Mouse (Mus musculus): ENCODE data around the gene Morn5. TPM values are rescaled to one million over a fixed set of nuclear protein-coding genes. Genes with fewer than 3 reads are reported as not detected.

Gene Morn5
- total RNA-seq, 2 experiments from 2014 or later: not detected

DNA sequence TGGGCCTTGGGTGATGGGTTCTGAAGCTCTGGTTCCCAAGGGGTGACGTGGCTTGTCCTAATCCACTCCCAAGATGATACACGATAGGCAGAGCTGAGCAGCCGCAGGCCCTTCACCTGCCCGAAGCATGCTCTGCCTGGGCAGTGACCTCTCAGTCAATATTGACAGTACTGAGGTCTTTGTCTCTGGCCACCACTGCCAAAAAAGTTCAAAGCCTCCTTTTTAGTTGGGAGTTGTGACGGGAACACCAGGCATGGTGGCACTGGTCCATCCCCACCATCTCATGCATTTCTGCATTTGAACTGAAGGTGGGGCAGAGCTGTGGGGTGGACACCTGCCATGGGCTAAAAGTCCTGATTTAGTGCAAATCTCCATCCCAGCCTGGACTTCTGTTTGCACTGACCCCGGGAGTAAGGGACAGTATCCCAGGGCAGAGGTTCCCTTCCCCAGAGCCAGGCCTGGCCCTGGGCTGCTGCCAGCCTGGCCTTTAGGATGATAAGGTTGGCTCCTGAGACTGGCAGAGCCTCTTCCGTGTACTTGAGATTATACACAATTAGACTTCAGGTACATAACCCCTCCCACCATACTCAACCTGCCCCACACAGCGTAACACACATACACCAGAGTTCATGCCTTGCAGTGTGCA is 22.5 kb downstream of the Morn5 start:
- DNase-seq: no peak

DNA sequence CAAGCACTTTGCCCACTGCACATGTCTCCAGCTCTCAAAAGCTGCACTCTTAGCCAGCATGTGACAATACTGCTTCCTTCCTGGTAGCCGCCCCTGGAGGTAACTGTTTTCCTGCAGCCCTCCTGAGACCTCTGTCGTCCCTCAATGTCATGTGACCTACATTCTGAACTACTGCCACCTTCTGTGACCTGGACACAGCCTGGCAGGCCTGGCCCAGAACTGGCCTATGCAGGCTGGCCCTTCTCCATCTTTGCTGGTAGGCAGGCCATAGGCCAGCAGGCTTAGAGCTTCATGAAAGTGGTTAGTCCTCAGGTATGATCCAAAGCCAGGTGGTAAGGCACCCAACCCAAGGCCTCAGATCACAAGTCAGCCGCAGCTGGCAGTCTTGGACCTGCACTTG is 24.5 kb downstream of the Morn5 start:
- peak; percentile 65 for DNase-seq

DNA sequence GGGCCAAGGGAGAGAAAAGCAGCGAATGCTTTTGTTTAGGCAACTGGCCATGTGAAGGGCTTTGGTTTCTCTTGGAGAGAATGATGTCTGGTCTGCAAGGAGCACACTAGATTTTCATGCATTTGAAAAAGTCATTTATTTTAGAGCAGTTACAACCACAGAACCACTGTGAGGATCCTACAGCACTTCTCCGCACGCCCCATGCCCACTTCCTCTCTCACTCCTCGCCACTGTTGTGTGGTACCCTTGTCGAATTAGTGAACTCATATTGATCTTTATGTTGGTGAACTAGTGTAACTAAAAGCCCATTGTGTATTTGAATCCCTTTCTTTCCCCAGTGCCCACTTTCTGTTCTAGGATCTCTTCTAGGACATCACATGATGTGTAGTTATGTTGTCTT is 26.0 kb downstream of the Morn5 start:
- DNase-seq: no peak

DNA sequence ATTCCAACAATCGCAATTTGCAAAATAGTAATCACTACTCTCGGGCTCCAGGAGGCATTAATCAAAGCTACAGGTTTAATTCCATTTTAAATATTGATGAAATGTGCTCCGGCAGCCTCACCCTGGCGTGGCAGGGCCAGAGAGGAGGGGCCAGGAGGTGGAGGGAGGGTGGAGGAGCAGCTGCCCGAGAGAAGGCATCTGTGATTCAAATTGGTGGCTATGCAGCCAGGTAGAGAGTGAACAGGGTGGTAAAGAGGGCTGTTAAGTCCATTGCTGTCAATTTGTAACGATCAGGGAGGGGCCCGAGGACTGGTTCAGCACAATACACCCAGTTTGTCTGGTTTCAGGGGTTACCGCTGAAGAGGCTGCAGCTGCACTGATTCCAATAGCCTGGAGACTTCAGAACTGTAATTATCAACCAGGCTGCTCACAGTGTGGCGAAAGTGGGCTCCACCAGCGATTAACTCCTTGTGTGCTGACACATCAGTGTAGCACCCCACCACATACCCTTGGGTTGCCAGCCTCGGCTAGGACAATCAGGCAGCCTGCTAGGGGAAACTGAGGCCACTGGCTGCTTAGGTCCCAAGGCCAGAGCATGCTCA is 28.0 kb downstream of the Morn5 start:
- DNase-seq: no peak

DNA sequence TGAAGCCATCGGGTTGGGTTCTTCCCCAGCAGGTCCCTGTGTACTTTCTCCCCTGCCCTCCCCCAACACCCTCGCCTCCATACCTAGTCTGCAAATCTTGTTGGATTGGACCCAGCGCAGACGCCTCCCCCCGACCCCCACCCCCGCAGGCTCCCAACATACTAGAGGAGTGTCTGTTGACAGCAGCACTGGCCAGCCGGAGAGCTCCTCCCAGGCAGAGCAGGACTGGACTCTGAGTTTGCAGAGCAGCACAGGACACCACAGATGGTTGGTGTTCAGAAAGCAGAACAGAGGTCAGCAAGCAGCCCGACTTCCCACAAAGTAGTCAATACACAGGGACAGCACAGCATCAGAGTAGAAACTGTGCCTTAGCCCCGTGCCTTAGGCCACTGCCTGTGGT is 32.2 kb downstream of the Morn5 start:
- peak; percentile 31 for DNase-seq

DNA sequence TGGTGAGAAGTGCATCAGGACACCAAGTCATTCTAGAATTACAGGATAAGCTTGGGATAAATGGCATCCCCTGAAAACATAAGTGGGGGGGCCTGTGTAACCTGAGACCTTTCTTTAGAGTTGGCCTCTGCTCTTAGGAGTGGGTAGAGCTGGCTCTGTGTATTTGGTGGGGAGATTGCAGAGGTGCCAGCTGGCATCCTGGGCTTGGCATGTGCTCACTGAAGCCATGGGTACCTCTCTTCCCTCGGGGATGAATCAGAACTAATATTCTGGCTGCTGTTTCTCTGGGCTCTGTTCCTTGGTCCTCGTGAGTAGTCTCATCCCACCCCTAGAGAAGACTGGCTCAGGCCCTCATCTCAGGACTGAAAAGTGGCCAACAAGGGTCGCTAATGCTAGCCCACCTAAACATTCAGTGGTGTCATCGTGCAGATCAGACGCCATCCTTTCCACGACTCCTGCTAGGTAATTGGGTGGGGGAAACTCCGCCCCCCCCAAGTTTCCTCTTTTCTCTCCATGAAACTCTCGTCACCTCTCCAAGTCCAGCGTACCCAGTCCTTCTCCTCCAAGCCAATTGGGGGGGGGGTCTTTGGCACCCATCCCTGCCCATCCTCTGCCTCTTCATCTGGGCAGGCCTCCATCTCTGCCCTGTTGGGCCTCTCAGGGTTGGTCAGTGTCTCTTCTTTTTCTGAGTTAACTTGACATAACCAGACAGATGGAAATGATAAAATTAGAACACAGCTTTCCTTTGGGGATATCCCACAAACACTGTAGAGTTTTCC is 33.7 kb downstream of the Morn5 start:
- DNase-seq: peak; percentile 52

DNA sequence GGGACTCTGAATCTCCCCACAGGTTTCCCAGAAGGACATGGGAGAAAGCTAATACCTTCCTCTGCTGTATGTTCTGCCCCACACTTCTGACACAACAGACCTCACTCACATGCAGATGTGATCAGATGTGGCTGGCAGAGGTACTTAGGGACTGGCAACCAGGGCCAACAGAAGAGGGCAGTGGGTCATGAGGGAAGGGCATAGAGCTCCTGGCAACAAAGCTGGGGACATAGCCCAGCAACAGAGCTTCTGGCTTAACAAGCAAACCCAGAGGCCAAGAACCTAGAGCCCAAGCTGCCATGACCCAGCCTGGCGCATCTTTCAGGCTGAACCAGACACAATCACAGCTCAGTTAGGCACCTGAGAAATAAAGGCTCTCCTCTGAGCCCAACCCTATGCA is 35.8 kb downstream of the Morn5 start:
- DNase-seq: peak; percentile 33

DNA sequence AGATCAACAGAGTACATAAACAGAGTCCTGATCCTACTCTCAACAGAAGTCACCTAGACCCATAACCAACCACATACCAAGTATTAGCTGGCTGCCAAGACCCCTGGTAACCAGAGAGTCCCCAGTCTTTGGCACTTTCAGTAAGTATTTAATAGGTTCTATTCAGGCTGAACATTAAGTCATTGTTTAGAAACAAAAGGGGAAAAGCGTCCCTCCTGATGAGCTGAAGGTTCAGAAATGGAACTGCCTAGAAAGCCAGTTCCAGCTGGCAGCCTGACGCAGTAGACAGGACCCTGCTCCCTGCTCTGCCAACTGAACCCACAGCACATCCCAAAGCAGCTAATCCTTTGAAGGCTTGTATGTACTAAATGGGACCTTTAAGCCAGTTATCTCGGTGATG is 39.9 kb downstream of the Morn5 start:
- no peak for DNase-seq

DNA sequence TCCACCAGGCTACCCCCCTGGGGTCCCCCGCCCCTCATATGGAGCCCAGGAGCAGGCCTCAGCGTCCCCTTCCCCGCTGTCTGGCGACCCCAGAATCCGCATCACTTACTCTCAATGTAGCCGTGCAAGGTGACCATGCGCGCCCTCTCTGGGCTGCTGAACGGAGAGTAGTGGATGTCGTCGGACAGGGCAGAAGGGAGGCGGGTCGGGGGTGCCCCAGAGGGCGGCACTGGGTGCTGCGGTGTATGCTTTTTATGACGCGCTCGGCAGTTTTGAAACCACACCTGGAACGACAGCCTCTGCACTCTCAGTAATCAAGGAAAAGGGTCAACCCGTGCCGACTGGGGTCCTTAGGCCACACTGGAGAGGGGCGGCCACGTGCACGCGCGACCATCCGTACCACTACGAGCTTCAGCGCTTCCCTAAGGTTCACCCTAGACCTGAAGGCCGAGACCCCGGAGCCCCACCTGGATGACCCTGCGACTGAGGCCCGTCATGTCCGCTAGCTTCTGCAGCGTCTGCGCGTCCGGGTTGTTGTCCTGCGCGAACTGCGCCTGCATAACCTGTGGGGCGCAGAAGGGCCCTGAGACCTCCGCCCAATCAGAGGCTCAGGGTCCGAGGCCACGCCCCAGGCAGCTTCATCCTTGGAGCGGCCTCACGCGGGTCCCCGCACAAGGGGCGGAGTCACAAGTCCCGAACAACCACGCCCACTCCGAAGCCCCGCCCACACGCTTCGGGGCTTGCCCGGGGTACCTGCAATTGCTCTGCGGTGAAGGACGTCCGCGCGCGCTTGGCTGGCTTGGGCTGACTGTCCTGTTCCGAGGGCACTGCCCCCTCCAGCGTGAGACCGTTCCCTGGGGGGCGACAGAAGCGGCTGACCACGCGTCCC is 41.8 kb downstream of the Morn5 start:
- DNase-seq: peak; percentile 77

DNA sequence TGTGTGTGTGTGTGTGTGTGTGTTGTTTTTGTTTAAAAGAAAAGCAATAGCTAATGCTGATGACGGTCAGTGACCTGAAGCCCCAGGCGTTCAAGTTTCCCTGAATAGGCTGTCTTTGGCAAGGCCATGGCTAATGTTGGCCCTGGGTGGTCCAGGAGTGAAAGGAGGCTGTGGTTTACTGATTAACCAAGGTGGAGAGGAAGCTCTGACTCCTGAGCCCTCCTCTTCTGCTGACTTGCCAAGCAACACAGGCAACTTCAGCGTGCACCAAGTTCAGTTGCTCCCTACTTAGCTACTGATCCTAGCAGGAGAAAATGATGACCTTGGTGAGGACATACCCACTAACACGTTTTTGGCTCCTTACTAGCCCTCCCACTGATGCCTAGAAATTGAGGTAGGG is 43.5 kb downstream of the Morn5 start:
- DNase-seq: no peak

DNA sequence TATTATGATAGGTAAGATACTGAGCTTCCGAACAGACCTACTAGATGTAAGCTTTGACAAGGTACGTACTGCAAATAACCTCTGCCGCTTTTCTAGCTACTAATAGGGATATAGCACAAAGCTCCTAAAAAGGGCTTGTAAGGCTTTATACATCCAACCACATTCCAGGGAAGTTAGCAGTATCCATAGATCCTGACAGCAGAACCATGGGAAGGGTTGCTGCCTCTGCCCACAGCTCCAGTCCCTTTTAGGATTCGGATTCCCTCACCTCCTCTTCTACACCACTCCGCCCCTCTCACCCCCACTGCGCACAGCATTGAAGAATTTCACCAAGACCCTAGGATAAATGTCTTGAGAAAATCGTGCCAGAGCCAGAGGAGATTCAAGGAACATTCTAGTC is 44.0 kb downstream of the Morn5 start:
- no peak for DNase-seq

DNA sequence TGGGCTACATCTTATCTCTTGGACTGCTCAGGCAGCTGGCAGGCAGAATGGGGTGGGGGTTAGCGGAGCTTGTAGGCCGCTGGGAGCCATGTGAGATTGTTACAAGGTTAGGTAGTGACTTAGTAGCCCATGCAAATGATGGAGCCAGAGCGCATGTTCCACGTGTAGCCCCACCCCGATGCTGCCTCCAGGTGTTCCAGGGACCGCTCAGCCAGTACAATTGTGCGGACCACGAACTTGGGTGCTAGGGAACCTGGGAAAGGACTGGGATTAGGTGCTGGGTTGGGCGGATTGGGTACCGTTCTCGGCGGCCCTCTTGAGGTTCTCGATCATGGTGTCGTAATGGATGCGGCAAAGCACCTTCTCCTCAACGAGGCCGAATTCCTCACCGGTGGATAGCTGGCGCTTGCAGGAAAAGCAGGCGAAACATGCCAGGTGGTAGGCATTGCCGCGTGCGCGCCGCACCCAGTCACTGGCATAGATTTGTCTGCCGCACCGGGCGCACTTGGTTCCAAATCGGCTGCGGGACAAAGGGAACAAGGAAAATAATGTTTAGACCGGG is 44.7 kb downstream of the Morn5 start:
- no peak for DNase-seq

DNA sequence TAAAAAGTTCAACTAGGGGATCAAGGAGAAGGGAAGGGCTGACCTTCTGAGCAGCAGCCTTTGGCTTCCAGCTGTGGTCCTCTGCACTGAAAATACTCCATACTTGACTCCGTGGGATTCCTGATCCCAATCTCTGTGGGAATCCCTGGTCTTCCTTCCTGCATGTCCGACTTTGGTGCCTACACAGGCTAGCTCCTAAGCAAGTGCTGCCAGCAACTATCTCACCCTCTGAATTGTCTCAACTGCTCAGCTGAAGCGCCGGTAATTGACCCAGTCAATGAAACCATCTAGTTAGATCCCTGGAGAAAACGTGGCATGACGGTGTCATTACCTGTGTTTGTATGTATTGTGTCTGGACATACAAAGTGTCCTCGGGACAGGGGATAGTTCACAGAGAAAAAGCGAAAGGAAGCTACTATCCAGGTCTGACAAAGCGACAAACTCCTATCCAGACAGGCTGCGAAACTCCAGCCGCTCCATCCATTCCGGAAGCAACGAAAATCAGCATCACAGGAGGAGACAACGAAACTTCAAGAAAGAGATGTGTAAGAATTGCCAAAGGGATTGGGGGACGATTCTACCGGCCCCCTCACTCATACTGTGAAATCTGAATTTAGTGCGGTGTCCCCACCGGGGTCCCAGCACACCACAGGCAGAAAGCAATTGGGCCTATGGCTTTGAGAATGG is 48.0 kb downstream of the Morn5 start:
- DNase-seq: no peak

DNA sequence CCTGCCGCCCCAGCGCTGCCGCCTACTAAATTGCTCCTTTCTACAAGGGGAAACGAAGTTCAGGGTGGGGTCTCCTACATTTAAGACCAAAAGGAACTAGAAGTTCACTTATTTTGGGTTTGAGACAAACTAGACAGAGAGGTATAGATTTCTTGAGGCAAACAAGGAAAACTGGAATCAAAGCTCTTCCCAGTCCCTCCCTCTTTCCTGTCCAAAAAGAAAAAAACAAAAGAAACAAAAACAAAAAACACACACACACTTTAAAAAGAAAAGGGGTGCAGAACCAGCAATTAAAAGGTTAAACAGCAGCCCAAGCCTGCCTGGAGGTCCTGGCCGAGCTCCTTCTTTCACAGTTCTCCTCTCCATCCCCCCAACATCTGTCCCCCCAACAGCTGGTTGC is 48.8 kb downstream of the Morn5 start:
- DNase-seq: no peak

DNA sequence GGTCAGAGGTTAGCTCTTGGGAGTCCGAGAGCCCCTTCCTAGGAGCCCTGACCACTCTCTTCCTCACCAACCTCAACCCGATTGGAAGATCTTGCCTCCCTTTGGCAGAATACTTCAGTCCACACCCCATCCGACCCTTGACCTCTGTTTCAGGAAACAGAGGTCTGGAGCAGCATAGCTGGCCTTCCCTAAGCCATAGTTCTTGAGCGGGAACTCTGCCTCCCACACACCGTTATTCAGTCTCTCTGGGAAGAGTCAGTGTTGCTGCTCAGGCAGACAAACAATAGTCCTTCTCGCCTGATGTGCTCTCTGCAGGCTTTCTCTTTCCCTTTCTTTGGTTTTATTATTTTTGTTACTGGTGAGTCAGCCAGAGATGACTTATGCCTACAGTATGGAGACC is 50.5 kb downstream of the Morn5 start:
- DNase-seq: no peak

DNA sequence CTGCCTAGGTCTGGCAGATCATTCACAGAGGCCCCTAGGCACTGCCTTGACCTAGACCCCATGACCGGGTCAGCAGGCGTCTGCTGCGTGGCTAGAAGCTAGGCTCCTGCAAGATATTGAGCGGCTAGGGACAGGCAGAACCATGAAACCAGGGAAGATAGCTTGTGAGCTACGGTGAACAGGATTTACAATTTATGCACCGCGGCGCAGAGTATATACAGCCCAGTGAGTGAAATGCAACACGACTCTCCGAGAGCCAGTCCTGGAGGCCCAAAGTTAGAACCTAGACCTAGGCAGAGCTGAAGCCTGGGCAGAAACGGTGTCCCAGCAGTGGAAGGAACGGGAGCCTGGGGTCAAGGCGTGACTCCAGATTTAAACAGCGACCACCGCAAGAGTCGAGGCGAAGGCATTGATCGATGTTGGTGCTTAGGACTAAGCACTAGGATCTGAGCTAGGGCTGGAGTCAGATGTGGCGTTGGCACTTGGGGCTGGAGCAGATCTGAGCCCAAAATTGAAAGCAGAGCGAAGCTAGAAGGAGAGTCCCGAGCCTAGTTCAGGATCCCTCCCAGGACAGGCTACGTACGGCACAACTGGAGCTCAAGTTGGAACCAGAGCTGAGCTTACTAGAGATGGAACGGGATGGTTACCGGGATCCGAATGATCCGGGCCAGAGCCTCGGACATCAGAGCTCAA is 52.8 kb downstream of the Morn5 start:
- no peak for DNase-seq

DNA sequence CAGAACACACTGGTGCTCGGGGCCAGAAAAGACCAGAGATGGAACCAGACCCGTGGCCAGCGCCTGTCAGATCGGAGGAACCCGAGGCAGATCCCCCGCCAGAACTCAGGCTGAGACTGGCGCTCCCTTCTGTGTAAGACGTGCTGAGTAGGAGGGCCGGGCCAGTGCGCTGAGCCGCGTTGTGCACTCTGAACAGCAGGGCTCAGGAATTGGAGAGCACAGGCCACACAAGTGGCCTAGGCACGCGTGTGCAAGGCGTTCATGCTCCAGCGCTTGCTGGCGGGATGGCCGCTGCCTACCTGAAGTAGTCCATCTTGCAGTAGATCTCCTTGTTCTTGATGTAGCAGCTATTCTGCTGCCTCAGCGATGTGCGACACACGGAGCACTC is 53.3 kb downstream of the Morn5 start:
- DNase-seq: peak; percentile 22

DNA sequence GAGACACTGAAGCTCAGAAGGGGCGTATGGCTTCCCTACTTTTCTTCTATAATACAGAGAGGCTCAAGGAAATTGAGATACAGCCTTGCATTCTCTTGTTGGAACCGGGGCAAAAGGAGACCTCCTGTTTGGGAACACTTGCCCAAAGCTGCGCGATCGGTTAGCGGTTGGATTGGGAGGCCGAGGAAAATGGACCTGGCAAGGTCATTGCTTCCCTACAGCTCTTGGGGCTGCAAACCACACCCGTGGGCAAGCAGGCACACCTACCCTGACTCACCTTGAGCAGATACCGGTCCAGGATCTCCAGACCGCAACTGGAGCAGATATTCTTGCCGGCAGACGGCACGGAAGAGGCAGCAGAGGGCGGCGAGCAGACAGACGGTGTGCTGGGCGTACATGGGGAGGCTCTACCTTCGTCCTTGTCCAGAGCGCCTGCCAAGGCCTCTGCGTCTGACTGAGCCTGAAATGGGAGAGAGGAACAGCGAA is 53.9 kb downstream of the Morn5 start:
- peak; percentile 16 for DNase-seq

DNA sequence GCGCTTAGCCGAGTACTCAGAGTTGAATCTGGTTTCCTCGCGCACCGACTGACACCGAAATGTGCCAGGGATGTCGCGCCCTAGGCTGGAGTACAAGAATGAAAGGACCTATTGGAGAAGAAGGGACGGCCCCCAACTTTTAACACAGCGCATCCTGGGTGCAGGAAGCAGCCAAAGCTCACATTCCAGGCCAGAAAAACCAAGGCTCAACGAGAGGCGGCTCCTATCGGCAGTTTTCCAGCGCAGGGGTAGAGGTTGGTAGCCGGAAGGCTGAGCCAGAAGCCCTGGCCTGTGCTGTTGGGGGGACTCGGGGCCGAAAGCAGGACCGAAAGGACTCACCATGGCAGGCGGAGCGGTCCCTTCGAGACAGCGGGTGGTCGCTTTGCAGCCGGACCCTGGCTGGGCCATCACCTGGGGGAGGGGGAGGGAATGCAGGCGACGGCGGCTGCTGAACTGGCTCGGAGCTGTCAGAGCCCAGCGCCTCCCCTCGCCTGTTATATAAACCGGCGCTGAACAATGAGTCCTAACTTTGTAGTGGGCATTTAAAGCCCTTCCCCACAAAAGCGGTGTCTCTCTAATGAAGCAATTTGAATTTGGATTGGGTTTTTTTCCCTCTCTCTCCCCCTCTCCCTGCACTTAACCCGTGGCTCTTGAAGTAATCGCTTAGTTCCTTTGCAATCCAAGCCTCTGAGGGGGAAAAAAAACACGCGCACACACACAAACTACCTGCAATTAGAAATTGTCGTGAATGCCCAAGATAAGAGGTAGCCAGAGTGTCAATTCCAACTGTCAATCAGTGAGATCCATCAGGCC is 54.5 kb downstream of the Morn5 start:
- DNase-seq: peak; percentile 25

DNA sequence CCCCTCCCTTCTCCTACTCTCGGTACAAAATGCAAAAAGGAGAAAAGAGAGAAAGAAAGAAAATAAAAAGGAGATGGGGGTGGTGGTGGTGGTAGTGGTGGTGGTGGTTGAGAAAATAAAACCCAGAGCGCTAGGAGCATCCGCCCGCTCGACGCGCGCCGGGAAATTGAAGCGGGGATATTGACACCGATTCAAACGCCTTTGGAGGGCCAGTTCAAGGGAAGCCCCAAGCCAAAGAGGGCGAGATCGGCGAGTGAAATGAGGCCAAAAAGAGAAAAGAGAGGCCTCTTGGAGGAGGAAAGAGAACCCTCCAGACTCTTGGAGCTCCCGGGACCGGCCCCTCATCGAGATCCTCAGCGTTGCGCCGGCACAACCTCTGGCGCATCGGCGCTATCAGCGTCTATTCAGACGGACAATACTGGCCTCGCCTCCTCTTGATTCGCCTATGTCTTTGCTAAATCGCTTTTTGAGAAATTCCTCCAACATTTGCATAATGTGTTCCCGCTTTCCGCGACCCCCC is 55.2 kb downstream of the Morn5 start:
- peak; percentile 34 for DNase-seq
